Mouse (Mus musculus) lung, adult 2 months (tissue): ENCODE results near the gene Cdk5r1.

Experiments
- CTCF ChIP-seq: fragments of 200-500 bp; IDR thresholded peaks from 2 replicates; pipeline ENCODE4 v1.5.1; 2011; ENCODE audit warnings: mild to moderate bottlenecking, low read length, control low read depth; ENCODE audit not compliant: insufficient read depth
- POLR2A ChIP-seq: fragments of 200-500 bp; IDR thresholded peaks from 2 replicates; pipeline ENCODE4 v1.6.1; 2011; ENCODE audit warnings: low read depth, mild to moderate bottlenecking, control low read depth, low read length, borderline replicate concordance; ENCODE audit errors: extremely low read depth

DNA sequence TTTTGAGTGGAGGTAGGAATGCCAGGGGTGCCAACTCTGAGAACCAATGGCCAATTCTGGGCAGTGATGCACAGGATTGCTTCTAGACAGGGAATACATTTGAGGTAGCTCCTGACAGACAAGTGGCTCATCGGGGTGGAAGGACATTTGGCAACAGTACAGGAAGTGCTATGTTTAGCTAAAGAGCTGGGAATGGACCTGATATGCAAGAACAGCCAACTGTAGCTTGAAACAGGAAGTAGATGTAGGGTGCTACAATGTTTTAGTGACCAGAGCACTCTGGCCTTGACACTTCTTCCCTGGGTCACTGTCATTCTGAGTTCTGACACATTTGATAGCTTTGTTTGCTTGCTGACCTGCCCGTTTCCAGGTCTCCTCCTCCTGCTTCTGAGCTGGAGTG, 46.0 kb downstream of the Cdk5r1 start:
- TF ChIP-seq POLR2A (no peak), CTCF (no peak)
